Mouse (Mus musculus): ENCODE data around the gene Cdk19.

- no peak for TF ChIP-seq POLR2A (IDR thresholded peaks at IDR 0.05; ENCODE audit: borderline replicate concordance, extremely low read depth, low read depth, low read length)
- no peak for TF ChIP-seq CTCF (IDR thresholded peaks at IDR 0.05; ENCODE audit: insufficient read depth, low read length)
These were observed 105.2 kb downstream of the Cdk19 start for GRCm38 (mm10) chr10:40444586-40444985.

Measured in lung, adult 2 months (tissue).